Mouse (Mus musculus) bone marrow macrophage, adult 2 months (primary cell): ENCODE data around the gene Plch1.

Experiments used
- CTCF ChIP-seq: IDR thresholded peaks from 2 replicates; pipeline ENCODE4 v1.5.1; 2012; ENCODE audit warnings: low read depth, mild to moderate bottlenecking, low read length, moderate library complexity
- POLR2A ChIP-seq: IDR thresholded peaks from 2 replicates; pipeline ENCODE4 v1.6.1; 2012; ENCODE audit warnings: mild to moderate bottlenecking, low read depth, low read length, borderline replicate concordance

DNA sequence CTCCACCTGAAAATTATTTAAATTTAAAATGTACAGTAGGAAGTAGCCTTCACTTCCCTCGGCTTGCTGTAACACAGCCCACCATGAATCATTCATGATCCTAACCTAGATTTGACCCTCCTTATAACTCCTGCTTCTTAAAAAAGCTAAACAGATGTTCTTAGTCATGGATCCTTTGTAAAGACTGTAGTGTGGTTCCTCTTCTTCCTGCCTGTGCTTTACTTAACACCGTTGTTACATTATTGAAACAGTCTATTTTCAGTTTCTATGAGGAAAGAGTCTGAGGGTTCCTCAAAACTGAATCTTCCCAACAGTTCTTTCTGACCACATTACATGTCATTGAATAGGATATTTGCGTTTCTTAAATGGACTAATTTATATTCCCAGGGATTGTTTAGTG, 234.0 kb downstream of the Plch1 start:
- TF ChIP-seq POLR2A (no peak), CTCF (no peak)
